Mouse (Mus musculus) kidney, adult 2 months (tissue): Measurements from ENCODE around the gene Gm49337. TPM values are rescaled to one million over a fixed set of nuclear protein-coding genes. Genes with fewer than 3 reads are reported as not detected.

Experiments used
- DNase-seq: peaks from one replicate; pipeline ENCODE4 v3.0.0; 2021
- H3K27ac ChIP-seq: fragments of 200-500 bp; 2 replicates; pipeline ENCODE4 v1.5.1; 2012; ENCODE audit warnings: low read depth, low read length, control low read depth, inconsistent platforms; ENCODE audit not compliant: insufficient read depth
- H3K27me3 ChIP-seq: fragments of 200-500 bp; replicated peaks from 2 replicates; pipeline ENCODE4 v1.6.1; 2012; ENCODE audit warnings: mild to moderate bottlenecking, moderate library complexity, low read length, inconsistent platforms; ENCODE audit not compliant: control insufficient read depth, insufficient read depth
- H3K36me3 ChIP-seq: fragments of 200-500 bp; 2 replicates; pipeline ENCODE4 v1.6.1; 2012; ENCODE audit warnings: mild to moderate bottlenecking, moderate library complexity, low read length, inconsistent platforms; ENCODE audit not compliant: control insufficient read depth, insufficient read depth
- H3K4me1 ChIP-seq: fragments of 200-500 bp; 2 replicates; pipeline ENCODE4 v1.6.1; 2011; ENCODE audit warnings: low read length; ENCODE audit not compliant: control insufficient read depth, insufficient read depth
- H3K4me3 ChIP-seq: fragments of 200-500 bp; 2 replicates; pipeline ENCODE4 v1.5.1; 2011; ENCODE audit warnings: mild to moderate bottlenecking, low read depth, low read length, control low read depth; ENCODE audit not compliant: insufficient read depth
- CTCF ChIP-seq: fragments of 200-500 bp; conservative IDR thresholded peaks from 2 replicates; pipeline ENCODE4 v1.5.1; 2011; ENCODE audit warnings: low read depth, mild to moderate bottlenecking, control low read depth, low read length, moderate library complexity, mixed read lengths; ENCODE audit not compliant: insufficient read depth, insufficient read length
- POLR2A ChIP-seq: fragments of 200-500 bp; IDR thresholded peaks from one replicate; pipeline ENCODE4 v1.6.1; 2011; ENCODE audit warnings: low read depth, low read length, control low read depth
- WGBS: fragments of 180-500 bp; shearing (Covaris S2); methylation state at CpG from one replicate; pipeline ENCODE4 v1.1.7; 2018; 5-methylcytosine and 5-hydroxymethylcytosine counted together
- polyA plus RNA-seq: library from polyadenylated mRNA; depleted of rRNA; stranded (reverse); fragments of >200 nt; gene quantifications from 2 replicates; pipeline ENCODE4 v1.2.3, GENCODE M21; 2012

Gene Gm49337
- polyA plus RNA-seq, 1 experiment = not detected

GRCm38 (mm10) chr4:116219056-116219455 lies 45.9 kb downstream of the Gm49337 start:
- H3K27ac ChIP-seq = no peak overlapping the region
- H3K27me3 ChIP-seq = no peaks in the 10 kb centered on the region
- no peaks in the 10 kb centered on the region for H3K36me3 ChIP-seq
- TF ChIP-seq CTCF = no peak
- DNase-seq = no peak
- WGBS = 89% methylated on average over 1 of the region's 1 CpGs
- H3K4me1 ChIP-seq = no peaks in the 10 kb centered on the region
- no peak overlapping the region for H3K4me3 ChIP-seq

DNA sequence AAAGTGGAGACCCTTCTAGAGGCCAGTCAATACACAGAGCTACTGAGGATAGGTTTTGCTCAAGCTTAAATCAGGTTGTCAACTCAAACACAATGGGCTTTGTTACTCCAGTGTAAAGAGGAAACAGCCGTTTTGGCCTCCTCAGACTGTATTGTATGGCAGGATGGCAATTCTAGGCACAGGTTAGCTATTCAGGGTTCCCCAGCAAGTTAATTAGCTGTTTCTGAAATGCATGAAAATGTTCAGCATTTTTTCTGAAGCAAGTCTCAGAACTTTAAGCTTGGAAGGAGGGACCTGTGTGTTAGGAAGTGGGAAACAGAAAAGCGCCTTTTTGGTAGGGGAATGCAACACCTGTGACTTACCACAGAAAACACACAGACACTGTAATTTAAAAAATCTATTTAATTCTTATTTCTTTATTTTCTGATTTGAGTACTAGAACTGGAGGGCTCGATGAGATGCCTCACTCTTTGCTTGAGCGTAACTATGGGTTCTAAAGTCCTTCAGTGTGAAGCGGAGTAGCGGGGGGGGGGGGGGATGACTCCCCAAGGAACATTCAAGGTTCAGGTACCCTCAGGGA lies 47.0 kb downstream of the Gm49337 start:
- 17% methylated on average over 6 of the region's 6 CpGs for WGBS
- TF ChIP-seq CTCF = no peak
- no peak for TF ChIP-seq POLR2A
- DNase-seq = peak; percentile 54
- H3K27ac ChIP-seq = peak overlapping the region; percentile 69
- H3K4me3 ChIP-seq = peak overlapping the region; percentile 82
- H3K36me3 ChIP-seq = no peaks in the 10 kb centered on the region
- no peaks in the 10 kb centered on the region for H3K27me3 ChIP-seq
- no peaks in the 10 kb centered on the region for H3K4me1 ChIP-seq

DNA sequence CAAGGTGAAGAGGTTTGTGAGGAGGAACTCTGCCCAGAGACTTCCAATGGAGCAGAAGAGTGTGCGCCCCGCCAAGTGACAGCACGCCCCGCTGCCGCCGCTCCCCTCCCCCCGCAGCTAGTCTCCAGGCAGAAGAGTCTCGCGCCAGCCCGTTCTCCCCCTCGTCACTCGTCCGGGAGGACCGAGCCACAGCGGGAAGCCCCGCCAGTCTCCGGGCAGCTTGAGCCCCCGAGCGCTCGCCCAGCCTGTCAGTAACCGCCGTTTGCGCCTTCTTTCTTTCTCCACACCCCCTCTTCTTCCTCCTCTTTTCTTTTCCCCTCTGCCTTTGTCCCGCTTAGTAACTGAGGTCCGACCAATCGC lies 47.6 kb downstream of the Gm49337 start:
- no peak for DNase-seq
- H3K36me3 ChIP-seq = no peaks in the 10 kb centered on the region
- H3K27ac ChIP-seq = peak overlapping the region; percentile 96
- WGBS = 2% methylated on average over 24 of the region's 26 CpGs
- no peaks in the 10 kb centered on the region for H3K4me1 ChIP-seq
- H3K4me3 ChIP-seq = peak overlapping the region; percentile 82
- no peak for TF ChIP-seq CTCF
- no peak for TF ChIP-seq POLR2A
- H3K27me3 ChIP-seq = no peaks in the 10 kb centered on the region

DNA sequence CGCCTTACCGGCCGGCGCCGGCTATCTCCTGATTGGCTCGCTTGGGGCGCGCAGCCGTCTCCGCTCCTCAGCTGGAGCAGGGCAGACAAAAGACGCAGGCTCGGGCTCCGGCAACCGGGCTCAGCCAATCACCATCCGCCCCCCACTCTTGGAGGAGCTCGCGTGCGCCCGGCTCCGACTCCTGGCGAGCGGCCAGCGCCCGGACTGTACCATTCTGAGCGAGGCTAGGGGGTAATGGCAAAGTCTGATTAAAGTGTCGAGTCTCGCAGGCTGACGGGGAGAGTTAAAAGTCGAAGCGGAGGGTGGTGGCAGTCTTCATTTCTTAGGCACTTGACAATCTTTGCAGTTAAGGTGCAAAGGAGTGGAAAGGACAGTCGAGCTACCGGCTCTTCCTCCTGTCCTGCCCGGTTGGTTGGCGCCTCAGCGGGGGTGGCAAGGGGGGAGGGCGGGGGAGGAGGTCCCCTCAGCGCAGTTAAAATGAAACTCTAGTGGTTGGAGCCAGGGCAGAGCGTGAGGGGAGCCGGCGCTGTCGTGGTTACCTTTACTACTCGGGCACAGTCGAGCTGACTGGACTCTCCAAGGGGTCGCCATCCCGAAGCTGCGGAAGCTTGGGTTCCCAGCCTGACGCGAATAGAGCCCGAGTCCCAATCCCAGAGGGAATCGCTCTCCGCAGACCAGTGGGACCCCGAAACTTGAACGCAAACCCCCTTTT lies 48.1 kb downstream of the Gm49337 start, which contains the start of gene Pik3r3:
Pik3r3 (plus strand) TSS at position 479 of the 712 bp plus-strand sequence.
- WGBS = under 1% methylated on average over 53 of the region's 53 CpGs
- Histone ChIP-seq H3K27ac (peak within 1 kb of the TSS; percentile 96), H3K36me3 (no peaks in the 10 kb centered on the region), H3K4me1 (no peaks in the 10 kb centered on the region), H3K27me3 (no peaks in the 10 kb centered on the region), H3K4me3 (peak within 1 kb of the TSS; percentile 82)
- TF ChIP-seq POLR2A = peak; percentile 99
- no peak for TF ChIP-seq CTCF
- peak; percentile 99 for DNase-seq

DNA sequence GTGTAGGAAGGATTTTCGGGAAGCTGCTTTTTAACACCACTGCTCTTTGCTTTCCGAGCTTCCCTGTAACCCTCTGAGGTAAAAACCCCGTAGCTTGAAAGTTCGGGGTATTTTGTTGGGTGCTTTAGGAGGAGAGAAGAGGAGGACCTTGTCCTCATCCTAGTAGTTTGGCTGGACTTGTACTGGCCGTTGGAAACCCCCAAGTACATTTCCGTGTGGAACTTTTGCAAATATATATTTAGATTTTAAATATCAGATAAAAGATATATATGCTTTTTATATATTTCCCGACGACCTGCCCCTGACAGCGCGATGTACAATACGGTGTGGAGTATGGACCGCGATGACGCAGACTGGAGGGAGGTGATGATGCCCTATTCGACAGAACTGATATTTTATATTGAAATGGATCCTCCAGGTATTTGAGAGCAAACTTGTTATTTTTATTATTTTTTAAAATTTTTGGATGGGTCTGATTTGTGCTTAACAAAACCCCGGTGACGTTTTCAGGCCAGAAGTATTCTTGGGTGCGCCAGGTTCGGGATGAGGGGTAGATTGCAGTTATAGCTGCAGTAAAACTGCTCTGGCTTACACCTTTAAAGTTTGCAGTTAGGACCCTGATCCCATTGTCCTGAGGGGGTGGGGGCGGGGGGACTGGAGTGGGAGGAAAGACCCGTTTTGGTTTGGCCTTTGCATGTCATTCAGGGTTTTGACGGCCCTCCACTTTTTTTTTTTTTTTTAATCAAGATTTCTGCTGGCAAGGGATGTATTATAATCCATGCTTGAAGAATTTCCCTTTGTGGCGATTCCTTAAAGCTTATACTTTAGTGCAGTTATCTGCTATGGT lies 49.0 kb downstream of the Gm49337 start:
- Histone ChIP-seq H3K4me1 (no peaks in the 10 kb centered on the region), H3K27ac (peak overlapping the region; percentile 78), H3K27me3 (no peaks in the 10 kb centered on the region), H3K36me3 (no peaks in the 10 kb centered on the region), H3K4me3 (peak overlapping the region; percentile 64)
- TF ChIP-seq POLR2A = no peak
- no peak for TF ChIP-seq CTCF
- 3% methylated on average over 23 of the region's 23 CpGs for WGBS
- DNase-seq = peak; percentile 34

DNA sequence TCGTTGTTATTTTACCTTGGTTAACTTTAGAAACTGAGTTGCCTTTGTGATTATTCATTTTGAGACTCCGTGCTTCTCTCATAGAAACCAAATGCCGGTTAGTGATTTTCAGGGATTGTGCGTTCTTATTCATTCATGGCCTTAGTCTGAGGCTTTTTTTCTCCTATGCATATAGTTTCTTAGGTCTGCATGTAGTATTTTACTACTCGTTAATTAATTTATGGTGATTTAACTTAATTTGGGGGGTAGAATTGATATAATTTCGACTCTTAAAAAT lies 49.6 kb downstream of the Gm49337 start:
- 24% methylated on average over 6 of the region's 6 CpGs for WGBS
- no peaks in the 10 kb centered on the region for H3K27me3 ChIP-seq
- TF ChIP-seq CTCF (no peak), POLR2A (no peak)
- DNase-seq = peak; percentile 9
- peak overlapping the region; percentile 64; the same call in 1 of the 2 replicates for H3K4me3 ChIP-seq
- no peaks in the 10 kb centered on the region for H3K4me1 ChIP-seq
- no peak overlapping the region for H3K27ac ChIP-seq
- no peaks in the 10 kb centered on the region for H3K36me3 ChIP-seq

GRCm38 (mm10) chr4:116243377-116243776 lies 70.2 kb downstream of the Gm49337 start:
- no peaks in the 10 kb centered on the region for H3K4me1 ChIP-seq
- H3K4me3 ChIP-seq = no peak overlapping the region
- H3K27me3 ChIP-seq = no peaks in the 10 kb centered on the region
- no peak overlapping the region for H3K27ac ChIP-seq
- DNase-seq = no peak
- H3K36me3 ChIP-seq = no peaks in the 10 kb centered on the region
- no peak for TF ChIP-seq POLR2A
- 80% methylated on average over 3 of the region's 3 CpGs for WGBS
